Mouse (Mus musculus): Measurements from ENCODE around the gene Ampd2. TPM values are rescaled to one million over a fixed set of nuclear protein-coding genes. Genes with fewer than 3 reads are reported as not detected.

Ampd2 gene
- total and polyA plus RNA-seq, 3 experiments: 54.9 to 201 TPM; not detected in 1

DNA sequence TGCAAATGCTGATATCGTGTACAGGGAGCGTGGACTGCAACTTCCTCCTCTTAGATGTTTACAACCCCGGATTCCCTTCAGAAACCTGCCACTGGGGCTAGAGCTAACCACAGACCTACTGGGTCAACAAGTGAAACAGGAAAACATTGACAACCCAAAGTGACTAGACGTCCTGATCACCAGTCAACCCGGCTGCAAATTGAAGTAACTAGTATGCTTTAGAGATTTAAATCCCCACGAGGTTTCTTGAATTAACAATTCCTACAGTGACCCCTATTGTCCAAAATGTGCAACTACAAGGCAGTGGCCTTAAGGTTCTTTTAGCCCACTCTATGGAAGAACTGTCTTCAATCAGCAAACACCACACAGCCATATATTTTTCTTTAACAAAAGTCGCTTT is 25.0 kb downstream of the Ampd2 start:
- peak overlapping the region; percentile 40 to 50; a peak in 3 of 4 replicates for H3K4me3 ChIP-seq (ENCODE audit: control insufficient read depth in 1 of 2, insufficient read depth in 1 of 2, low read depth in 2 of 2, low read length in 2 of 2)
- TF ChIP-seq MYC (IDR thresholded peaks at IDR 0.05; ENCODE audit: low read depth, low read length) (peak; percentile 95), SIN3A (IDR thresholded peaks at IDR 0.05; ENCODE audit: low read length) (peak; percentile 84), GABPA (IDR thresholded peaks at IDR 0.05; ENCODE audit: low read depth, low read length) (no peak), SMC3 (IDR thresholded peaks at IDR 0.05; ENCODE audit: low read depth, low read length) (peak; percentile 71), NELFE (IDR thresholded peaks at IDR 0.05; ENCODE audit: low read depth, low read length) (no peak), POLR2A (IDR thresholded peaks at IDR 0.05; ENCODE audit: control insufficient read depth in 1 of 2, insufficient read depth in 1 of 2, low read depth in 1 of 2, low read length in 2 of 2, poor library complexity in 1 of 2) (0 out of 4 replicates have a peak, but pooled peaks of 1 of the 2 experiments have one; percentile 22), CTCF (IDR thresholded peaks at IDR 0.05 in 2 of 3, conservative IDR thresholded peaks at IDR 0.05 in 1 of 3; ENCODE audit: control insufficient read depth in 1 of 3, insufficient read depth in 1 of 3, low read depth in 2 of 3, low read length in 3 of 3, poor library complexity in 1 of 3, severe bottlenecking in 1 of 3) (peak in 2 of 3 experiments; percentile 91 to 92; a peak in 4 of 6 replicates), POLR2AphosphoS5 (IDR thresholded peaks at IDR 0.05; ENCODE audit: borderline replicate concordance, low read depth, low read length) (no peak), MXI1 (IDR thresholded peaks at IDR 0.05; ENCODE audit: low read depth, low read length) (peak; percentile 91), HCFC1 (IDR thresholded peaks at IDR 0.05; ENCODE audit: low read depth, low read length) (no peak), POLR2AphosphoS2 (IDR thresholded peaks at IDR 0.05; ENCODE audit: low read length) (no peak), ZC3H11A (IDR thresholded peaks at IDR 0.05; ENCODE audit: low read depth, low read length) (peak; percentile 65), EP300 (IDR thresholded peaks at IDR 0.05; ENCODE audit: low read depth in 1 of 2, low read length in 2 of 2) (no peak), RAD21 (IDR thresholded peaks at IDR 0.05; ENCODE audit: low read depth, low read length) (peak; percentile 86), MAX (IDR thresholded peaks at IDR 0.05; ENCODE audit: low read length) (peak; percentile 64; the same call in 1 of the 2 replicates)
- DNase-seq (ENCODE audit: low read depth, low spot score): peak; percentile 89

DNA sequence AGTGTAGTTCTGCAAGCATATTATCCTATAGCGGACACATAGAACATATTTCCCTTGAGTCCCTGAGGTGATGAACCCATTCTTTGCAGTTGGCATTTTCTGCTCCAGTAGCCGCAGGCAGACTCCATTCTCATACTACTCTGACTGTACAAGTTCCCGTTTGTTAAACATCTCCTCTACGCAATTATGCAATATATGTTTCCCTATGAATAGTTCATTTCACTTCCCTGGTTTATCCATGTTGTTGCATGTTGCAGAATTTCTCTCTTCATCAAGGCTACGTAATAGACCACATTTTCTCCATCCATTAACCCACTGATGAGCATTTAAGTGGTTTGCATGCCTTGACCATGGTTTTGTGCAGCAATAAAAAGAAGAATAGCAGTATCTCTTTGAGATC is 36.0 kb downstream of the Ampd2 start:
- Histone ChIP-seq H3K27ac (ENCODE audit: control insufficient read depth, low read depth, low read length) (no peak overlapping the region), H3K27me3 (ENCODE audit: control insufficient read depth in 1 of 2, insufficient read depth in 2 of 2, low read length in 2 of 2) (peaks cover 12 to 20% of the 10 kb centered on the region in 2 experiments), H3K79me2 (ENCODE audit: control insufficient read depth, insufficient read depth, low read length, poor library complexity) (no peaks in the 10 kb centered on the region), H3K4me3 (ENCODE audit: control insufficient read depth in 1 of 2, insufficient read depth in 1 of 2, low read depth in 2 of 2, low read length in 2 of 2) (no peak overlapping the region), H3K4me1 (ENCODE audit: control insufficient read depth in 1 of 2, insufficient read depth in 2 of 2, low read length in 2 of 2) (peaks cover 2 to 7% of the 10 kb centered on the region in 2 experiments), H3K9me3 (replicated peaks; ENCODE audit: insufficient read depth, low read length) (no peaks in the 10 kb centered on the region), H3K36me3 (ENCODE audit: control insufficient read depth in 1 of 2, insufficient read depth in 2 of 2, low read length in 2 of 2) (peaks cover 0 to 10% of the 10 kb centered on the region in 2 experiments; a peak in 2 of 4 replicates), H3K9ac (ENCODE audit: control insufficient read depth, low read depth, low read length, poor library complexity, severe bottlenecking) (no peak overlapping the region)
- TF ChIP-seq BHLHE40 (IDR thresholded peaks at IDR 0.05; ENCODE audit: borderline replicate concordance, low read depth, low read length): no peak
- TF ChIP-seq EP300 (IDR thresholded peaks at IDR 0.05; ENCODE audit: low read depth in 1 of 2, low read length in 2 of 2): no peak
- TF ChIP-seq ELF1 (IDR thresholded peaks at IDR 0.05; ENCODE audit: low read depth, low read length): no peak
- TF ChIP-seq ZC3H11A (IDR thresholded peaks at IDR 0.05; ENCODE audit: low read depth, low read length): no peak
- TF ChIP-seq CTCF (IDR thresholded peaks at IDR 0.05 in 2 of 3, conservative IDR thresholded peaks at IDR 0.05 in 1 of 3; ENCODE audit: control insufficient read depth in 1 of 3, insufficient read depth in 1 of 3, low read depth in 2 of 3, low read length in 3 of 3, poor library complexity in 1 of 3, severe bottlenecking in 1 of 3): no peak
- DNase-seq (ENCODE audit: low read depth, low spot score): no peak

More for the DNA sequence above, 25.0 kb downstream of the Ampd2 start:
- Histone ChIP-seq H3K9me3 (replicated peaks; ENCODE audit: insufficient read depth, low read length) (no peaks in the 10 kb centered on the region), H3K9ac (ENCODE audit: control insufficient read depth, low read depth, low read length, poor library complexity, severe bottlenecking) (peak overlapping the region; percentile 58), H3K27ac (ENCODE audit: control insufficient read depth, low read depth, low read length) (no peak overlapping the region), H3K79me2 (ENCODE audit: control insufficient read depth, insufficient read depth, low read length, poor library complexity) (no peaks in the 10 kb centered on the region), H3K27me3 (ENCODE audit: control insufficient read depth in 1 of 2, insufficient read depth in 2 of 2, low read length in 2 of 2) (peaks cover 0 to 4% of the 10 kb centered on the region in 2 experiments; a peak in 2 of 4 replicates), H3K4me1 (ENCODE audit: control insufficient read depth in 1 of 2, insufficient read depth in 2 of 2, low read length in 2 of 2) (no peaks in the 10 kb centered on the region), H3K36me3 (ENCODE audit: control insufficient read depth in 1 of 2, insufficient read depth in 2 of 2, low read length in 2 of 2) (no peaks in the 10 kb centered on the region)
